Comparison of ENCODE assay signal across 8 mouse cellular contexts in genomic region chr2:180171522-180172070, GRCm38 (mm10). TPM values are rescaled to one million over a fixed set of nuclear protein-coding genes. Genes with fewer than 3 reads are reported as not detected.
DNase-seq lines count a peak whose midpoint lies in the region; ATAC-seq and TF ChIP-seq lines count a peak whose summit lies in the region.

No protein-coding gene starts in this region.

- no peak for DNase-seq in heart, adult 2 months
- DNase-seq in heart, adult 9 months (ENCODE audit: low spot score in 2 of 2), result no peak
- no peak for DNase-seq in thymus, adult 2 months
- no peak for DNase-seq in thymus, postnatal 10 days (ENCODE audit: low spot score in 2 of 2)
- no peak for DNase-seq in midbrain, embryonic 11.5 days (ENCODE audit: low spot score, missing footprints)
- no peak for DNase-seq in yolk sac, embryonic 10.5 days (ENCODE audit: low spot score)
- DNase-seq in ovary, postnatal 36 days (ENCODE audit: low spot score), result no peak

- no peak for TF ChIP-seq EP300 in heart, adult 2 months (IDR thresholded peaks at IDR 0.05; ENCODE audit: insufficient read depth, low read depth, low read length)

- 1% methylated on average over 80 of the region's 80 CpGs for WGBS in heart, adult 2 months
- under 1% methylated on average over 80 of the region's 80 CpGs for WGBS in thymus, adult 2 months
- WGBS in hindbrain, embryonic 15.5 days, result under 1% methylated on average over 67 of the region's 80 CpGs
- WGBS in midbrain, embryonic 11.5 days, result under 1% methylated on average over 75 of the region's 80 CpGs

- H3K27me3 ChIP-seq in heart, adult 2 months (ENCODE audit: control insufficient read depth, insufficient read depth, low read length), result no peaks in the 10 kb centered on the region
- no peaks in the 10 kb centered on the region for H3K27me3 ChIP-seq in thymus, adult 2 months (ENCODE audit: control insufficient read depth, insufficient read depth, low read length)
- H3K27me3 ChIP-seq in hindbrain, embryonic 15.5 days, result no peaks in the 10 kb centered on the region
- H3K27me3 ChIP-seq in midbrain, embryonic 11.5 days (ENCODE audit: control insufficient read depth, insufficient read depth, low read length), result no peaks in the 10 kb centered on the region

- ATAC-seq in hindbrain, embryonic 15.5 days (ENCODE audit: low FRiP score, low read depth), result peak; percentile 74
- peak; percentile 77 for ATAC-seq in midbrain, embryonic 11.5 days (ENCODE audit: low FRiP score)

- H3K4me2 ChIP-seq in hindbrain, embryonic 15.5 days, result peak overlapping the region; percentile 76
- peak overlapping the region; percentile 99 for H3K4me2 ChIP-seq in midbrain, embryonic 11.5 days

- peaks cover 14% of the 10 kb centered on the region for H3K4me1 ChIP-seq in heart, adult 2 months (ENCODE audit: control insufficient read depth, insufficient read depth, low read length)
- H3K4me1 ChIP-seq in thymus, adult 2 months (replicated peaks; ENCODE audit: control insufficient read depth, insufficient read depth, low read length), result peaks cover 13% of the 10 kb centered on the region
- H3K4me1 ChIP-seq in hindbrain, embryonic 15.5 days (replicated peaks), result peaks cover 29% of the 10 kb centered on the region
- H3K4me1 ChIP-seq in midbrain, embryonic 11.5 days (ENCODE audit: control insufficient read depth, insufficient read depth, low read length), result peaks cover 12% of the 10 kb centered on the region

- peak overlapping the region; percentile 93 for H3K27ac ChIP-seq in heart, adult 2 months
- H3K27ac ChIP-seq in thymus, adult 2 months (ENCODE audit: control insufficient read depth, insufficient read depth, low read length), result no peak overlapping the region
- peak overlapping the region; percentile 96 for H3K27ac ChIP-seq in hindbrain, embryonic 15.5 days (replicated peaks)
- peak overlapping the region; percentile 74 for H3K27ac ChIP-seq in midbrain, embryonic 11.5 days (ENCODE audit: low read depth, low read length)

- H3K79me2 ChIP-seq in heart, adult 2 months (replicated peaks; ENCODE audit: control insufficient read depth, insufficient read depth, low read length), result no peaks in the 10 kb centered on the region

- no peaks in the 10 kb centered on the region for H3K9me3 ChIP-seq in hindbrain, embryonic 15.5 days
- H3K9me3 ChIP-seq in midbrain, embryonic 11.5 days (ENCODE audit: control insufficient read depth, low read length), result no peaks in the 10 kb centered on the region

- H3K36me3 ChIP-seq in heart, adult 2 months (ENCODE audit: control insufficient read depth, insufficient read depth, low read length), result no peaks in the 10 kb centered on the region
- H3K36me3 ChIP-seq in thymus, adult 2 months (ENCODE audit: control insufficient read depth, insufficient read depth, low read length), result peaks cover 13% of the 10 kb centered on the region
- H3K36me3 ChIP-seq in hindbrain, embryonic 15.5 days, result peaks cover 27% of the 10 kb centered on the region
- peaks cover 17% of the 10 kb centered on the region; the same call in 1 of the 2 replicates for H3K36me3 ChIP-seq in midbrain, embryonic 11.5 days (ENCODE audit: control insufficient read depth, insufficient read depth, low read length)

- TF ChIP-seq POLR2A in heart, adult 2 months (IDR thresholded peaks at IDR 0.05; ENCODE audit: insufficient read depth, low read depth, low read length), result peak; percentile 51; the same call in 1 of the 2 replicates
- peak; percentile 65; the same call in 1 of the 2 replicates for TF ChIP-seq POLR2A in thymus, adult 2 months (IDR thresholded peaks at IDR 0.05; ENCODE audit: control insufficient read depth, extremely low read depth, insufficient read depth, low read length, poor library complexity)

- intact Hi-C loops in heart, adult 2 months (cut with DNase I), result loop anchor here (1.0 to 2.0 kb wide), 2 partner anchors 53 to 80 kb away; partner anchors contain the start of gene Osbpl2

- peak overlapping the region; percentile 100 for H3K9ac ChIP-seq in heart, adult 2 months (ENCODE audit: low read depth, low read length)
- H3K9ac ChIP-seq in hindbrain, embryonic 15.5 days, result peak overlapping the region; percentile 98
- peak overlapping the region; percentile 94 for H3K9ac ChIP-seq in midbrain, embryonic 11.5 days (ENCODE audit: low read length)

- peak overlapping the region; percentile 87 for H3K4me3 ChIP-seq in heart, adult 2 months
- H3K4me3 ChIP-seq in thymus, adult 2 months (ENCODE audit: control insufficient read depth, insufficient read depth, low read length), result peak overlapping the region; percentile 68
- peak overlapping the region; percentile 99 for H3K4me3 ChIP-seq in hindbrain, embryonic 15.5 days
- H3K4me3 ChIP-seq in midbrain, embryonic 11.5 days (ENCODE audit: low read depth, low read length), result peak overlapping the region; percentile 96

- no peak for TF ChIP-seq CTCF in heart, adult 2 months (IDR thresholded peaks at IDR 0.05)
- TF ChIP-seq CTCF in thymus, adult 2 months (IDR thresholded peaks at IDR 0.05; ENCODE audit: borderline replicate concordance, control insufficient read depth, extremely low read depth, insufficient read depth, low read length, poor library complexity), result no peak

RNA-seq across cellular contexts. Expression of gene Adrm1, which starts 0.3 kb away (rescaled TPM):
- 10 to 100 TPM; 79.2 to 89.0 TPM for total RNA-seq in heart, adult 2 months (2021)
- polyA plus RNA-seq in heart, adult 2 months (2012; rRNA removed), result 56.6 and 76.0 TPM in 2 replicates
- polyA plus RNA-seq in thymus, adult 2 months (2012; rRNA removed), result 209 and 213 TPM in 2 replicates
- polyA plus RNA-seq in hindbrain, embryonic 15.5 days (2015; fragmentation: Nextera tagmentation; extraction: Ambion mirVana), result 189 and 207 TPM in 2 replicates
- polyA plus RNA-seq in midbrain, embryonic 11.5 days (2014; fragmentation: Nextera tagmentation; extraction: Ambion mirVana), result 170 and 171 TPM in 2 replicates

RNA-seq across cellular contexts. Expression of gene Osbpl2, which starts 52.5 kb away (rescaled TPM):
- 10 to 100 TPM; 31.8 to 36.4 TPM for total RNA-seq in heart, adult 2 months (2021)
- polyA plus RNA-seq in heart, adult 2 months (2012; rRNA removed), result 27.6 and 38.5 TPM in 2 replicates
- 19.3 and 21.7 TPM in 2 replicates for polyA plus RNA-seq in thymus, adult 2 months (2012; rRNA removed)
- 71.0 and 72.7 TPM in 2 replicates for polyA plus RNA-seq in hindbrain, embryonic 15.5 days (2015; fragmentation: Nextera tagmentation; extraction: Ambion mirVana)
- polyA plus RNA-seq in midbrain, embryonic 11.5 days (2014; fragmentation: Nextera tagmentation; extraction: Ambion mirVana), result 43.3 and 46.3 TPM in 2 replicates

RNA-seq across cellular contexts. Expression of gene Lama5, which starts 54.1 kb away (rescaled TPM):
- total RNA-seq in heart, adult 2 months (2021), result 100 to 1,000 TPM in 1 of 2 experiments, 10 to 100 TPM in 1; 66.3 to 104 TPM
- 83.6 and 109 TPM in 2 replicates for polyA plus RNA-seq in heart, adult 2 months (2012; rRNA removed)
- polyA plus RNA-seq in thymus, adult 2 months (2012; rRNA removed), result 9.2 and 13.1 TPM in 2 replicates
- 2.5 and 3.5 TPM in 2 replicates for polyA plus RNA-seq in hindbrain, embryonic 15.5 days (2015; fragmentation: Nextera tagmentation; extraction: Ambion mirVana)
- 3.8 and 3.9 TPM in 2 replicates for polyA plus RNA-seq in midbrain, embryonic 11.5 days (2014; fragmentation: Nextera tagmentation; extraction: Ambion mirVana)
